Mouse (Mus musculus) forelimb bud, embryonic 11.5 days (tissue): ENCODE data around the gene Zfhx3.

Source experiments
- DNase-seq: peaks from one replicate; pipeline ENCODE4 v3.0.0-alpha.2; 2012; ENCODE audit warnings: low read depth, low spot score

Zfhx3 gene

GRCm38 (mm10) chr8:108648993-108649392, 706.5 kb downstream of the Zfhx3 start:
- no peak for DNase-seq

GRCm38 (mm10) chr8:108650837-108651236, 708.4 kb downstream of the Zfhx3 start:
- no peak for DNase-seq

GRCm38 (mm10) chr8:108661486-108662093, 719.1 kb downstream of the Zfhx3 start:
- DNase-seq, result peak; percentile 51

- no peak for DNase-seq
These were observed 720.3 kb downstream of the Zfhx3 start for GRCm38 (mm10) chr8:108662766-108663165.

- DNase-seq, result peak; percentile 85
These were observed 729.6 kb downstream of the Zfhx3 start for GRCm38 (mm10) chr8:108671939-108672515.

- DNase-seq, result no peak
These were observed 732.6 kb downstream of the Zfhx3 start for GRCm38 (mm10) chr8:108675001-108675525.

- DNase-seq, result no peak
These were observed 747.2 kb downstream of the Zfhx3 start for GRCm38 (mm10) chr8:108689694-108690093.

GRCm38 (mm10) chr8:108690576-108691455, 748.4 kb downstream of the Zfhx3 start:
- no peak for DNase-seq

GRCm38 (mm10) chr8:108691456-108692238, 749.2 kb downstream of the Zfhx3 start:
- DNase-seq, result no peak

- DNase-seq, result no peak
These were observed 749.8 kb downstream of the Zfhx3 start for GRCm38 (mm10) chr8:108692239-108692627.

GRCm38 (mm10) chr8:108692669-108693665, 750.5 kb downstream of the Zfhx3 start:
- no peak for DNase-seq

GRCm38 (mm10) chr8:108693841-108694240, 751.4 kb downstream of the Zfhx3 start:
- DNase-seq, result no peak

- no peak for DNase-seq
These were observed 752.1 kb downstream of the Zfhx3 start for GRCm38 (mm10) chr8:108694516-108694915.

GRCm38 (mm10) chr8:108695242-108695880, 752.9 kb downstream of the Zfhx3 start:
- DNase-seq, result no peak

GRCm38 (mm10) chr8:108695938-108696630, 753.6 kb downstream of the Zfhx3 start:
- DNase-seq, result no peak

GRCm38 (mm10) chr8:108696631-108697410, 754.4 kb downstream of the Zfhx3 start:
- no peak for DNase-seq

GRCm38 (mm10) chr8:108697589-108697988, 755.1 kb downstream of the Zfhx3 start:
- no peak for DNase-seq

- DNase-seq, result no peak
These were observed 755.7 kb downstream of the Zfhx3 start for GRCm38 (mm10) chr8:108698101-108698660.
